Mouse (Mus musculus) limb, embryonic 14.5 days (tissue): ENCODE results near the gene Sash1. TPM values are rescaled to one million over a fixed set of nuclear protein-coding genes. Genes with fewer than 3 reads are reported as not detected.

Source experiments
- ATAC-seq: fragments of 200-750 bp; cut with Nextera tagmentation; 2 replicates; pipeline ENCODE4 v1.8.0; 2017; ENCODE audit warnings: low read depth, moderate number of reproducible peaks, moderate TSS enrichment; ENCODE audit not compliant: low FRiP score
- DNase-seq: peaks from one replicate; pipeline ENCODE4 v3.0.0-alpha.2; 2015; ENCODE audit warnings: low spot score
- H3K27ac ChIP-seq: fragments of 300-500 bp; sonication (generic); replicated peaks from 2 replicates; pipeline ENCODE4 v1.5.1; 2014; ENCODE audit warnings: low read depth, mild to moderate bottlenecking, low read length, moderate library complexity, mixed read lengths
- H3K27me3 ChIP-seq: fragments of 300-500 bp; sonication (generic); 2 replicates; pipeline ENCODE4 v1.6.1; 2014; ENCODE audit warnings: low read length, mixed read lengths; ENCODE audit not compliant: control insufficient read depth, insufficient read depth
- H3K36me3 ChIP-seq: fragments of 300-500 bp; sonication (generic); 2 replicates; pipeline ENCODE4 v1.6.1; 2014; ENCODE audit warnings: mild to moderate bottlenecking, low read length, moderate library complexity, mixed read lengths; ENCODE audit not compliant: control insufficient read depth, insufficient read depth
- H3K4me1 ChIP-seq: fragments of 300-500 bp; sonication (generic); 2 replicates; pipeline ENCODE4 v1.6.1; 2014; ENCODE audit warnings: antibody characterized with exemption, low read length, mixed read lengths; ENCODE audit not compliant: control insufficient read depth, insufficient read depth
- H3K4me2 ChIP-seq: fragments of 300-500 bp; sonication (generic); replicated peaks from 2 replicates; pipeline ENCODE4 v1.6.1; 2014; ENCODE audit warnings: low read depth, mild to moderate bottlenecking, low read length, moderate library complexity; ENCODE audit not compliant: severe bottlenecking
- H3K4me3 ChIP-seq: fragments of 300-500 bp; sonication (generic); replicated peaks from 2 replicates; pipeline ENCODE4 v1.5.1; 2014; ENCODE audit warnings: low read length
- H3K9ac ChIP-seq: fragments of 300-500 bp; sonication (generic); 2 replicates; pipeline ENCODE4 v1.6.1; 2014; ENCODE audit warnings: mild to moderate bottlenecking, low read depth, low read length, moderate library complexity; ENCODE audit not compliant: severe bottlenecking
- H3K9me3 ChIP-seq: fragments of 300-500 bp; sonication (generic); 2 replicates; pipeline ENCODE4 v1.6.1; 2016; ENCODE audit warnings: low read length; ENCODE audit not compliant: control insufficient read depth
- POLR2A ChIP-seq: fragments of 200-500 bp; IDR thresholded peaks from 2 replicates; pipeline ENCODE4 v1.8.0; 2012; ENCODE audit warnings: inconsistent platforms, mild to moderate bottlenecking, moderate library complexity, borderline replicate concordance; ENCODE audit not compliant: insufficient read depth, insufficient read length; ENCODE audit errors: extremely low read depth
- whole genome bisulfite sequencing: fragments of 180-500 bp; shearing (Covaris S2); extraction: QIAGEN DNeasy Blood & Tissue Kit; methylation state at CpG from one replicate; pipeline ENCODE4 v1.1.7; 2014; 5-methylcytosine and 5-hydroxymethylcytosine counted together
- polyA plus RNA-seq, 2 experiments: library from polyadenylated mRNA; depleted of rRNA in 1 of 2; stranded (reverse) in 1 of 2; unstranded in 1 of 2; fragments of >200 nt; fragmentation: Nextera tagmentation in 1 of 2; extraction: Ambion mirVana in 1 of 2; gene quantifications; 2 replicates each; pipeline versions ENCODE4 v1.2.1 to v1.2.3; 2012 to 2014

Gene Sash1
- polyA plus RNA-seq, 2 experiments, result 8.8 to 21.7 TPM

DNA sequence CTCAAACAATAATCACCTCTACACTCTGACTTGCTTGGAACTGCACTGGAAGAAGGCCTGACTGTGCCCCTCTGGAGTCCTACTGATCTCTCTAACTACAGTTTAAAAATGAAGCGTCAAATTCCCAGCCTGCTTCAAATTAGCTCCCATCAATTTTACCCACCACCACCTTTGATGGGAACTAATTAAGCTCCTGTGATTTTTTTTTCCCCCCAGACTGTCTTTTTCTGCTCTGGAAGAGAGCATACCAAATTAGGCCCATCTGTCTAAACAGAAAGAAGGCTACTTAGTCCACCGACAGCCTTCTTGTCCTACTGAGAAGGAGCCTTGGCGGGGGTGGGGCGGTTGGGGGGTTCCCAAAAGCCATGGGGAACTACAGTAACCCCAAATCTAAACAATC is 37.9 kb downstream of the Sash1 start:
- ATAC-seq (no peak), DNase-seq (no peak)
- H3K4me3 ChIP-seq, result no peak overlapping the region
- H3K9ac ChIP-seq, result no peak overlapping the region
- TF ChIP-seq POLR2A, result no peak
- H3K4me1 ChIP-seq, result peaks cover 9% of the 10 kb centered on the region; the same call in 1 of the 2 replicates
- H3K27me3 ChIP-seq, result no peaks in the 10 kb centered on the region
- no peak overlapping the region for H3K27ac ChIP-seq
- WGBS, result 49% methylated on average over 4 of the region's 4 CpGs
- H3K36me3 ChIP-seq, result peaks cover 18% of the 10 kb centered on the region
- H3K9me3 ChIP-seq, result no peaks in the 10 kb centered on the region
- H3K4me2 ChIP-seq, result no peak overlapping the region

DNA sequence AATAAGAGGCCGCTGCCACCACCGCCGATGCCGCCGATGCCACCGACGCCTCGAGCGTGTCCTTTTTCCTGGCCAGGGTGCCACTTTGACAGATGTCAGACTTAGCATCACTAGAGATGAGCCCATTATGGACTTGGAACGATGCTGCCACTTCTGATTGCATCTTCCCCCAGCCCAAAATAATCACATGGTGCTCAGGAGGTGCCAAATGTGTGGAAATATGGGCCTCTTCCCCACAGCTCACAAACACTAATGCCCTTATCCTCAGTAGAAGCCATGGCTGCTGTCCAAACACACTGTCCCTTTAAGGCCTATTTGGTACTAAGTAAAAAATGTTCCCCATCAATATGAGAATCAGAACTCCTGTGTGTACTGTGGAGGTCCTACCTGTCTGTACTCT is 39.6 kb downstream of the Sash1 start:
- H3K4me3 ChIP-seq, result no peak overlapping the region
- H3K27me3 ChIP-seq, result no peaks in the 10 kb centered on the region
- H3K9me3 ChIP-seq, result no peaks in the 10 kb centered on the region
- no peak for ATAC-seq
- H3K27ac ChIP-seq, result no peak overlapping the region
- 0 out of 2 replicates have a peak, but pooled peaks cover 11% of the 10 kb centered on the region for H3K4me1 ChIP-seq
- H3K4me2 ChIP-seq, result no peak overlapping the region
- WGBS, result 97% methylated on average over 10 of the region's 10 CpGs
- no peak for TF ChIP-seq POLR2A
- peaks cover 18% of the 10 kb centered on the region for H3K36me3 ChIP-seq
- no peak for DNase-seq
- no peak overlapping the region for H3K9ac ChIP-seq

- peaks cover 18% of the 10 kb centered on the region for H3K36me3 ChIP-seq
- DNase-seq (no peak), ATAC-seq (no peak)
- no peak overlapping the region for H3K9ac ChIP-seq
- TF ChIP-seq POLR2A, result no peak
- 0 out of 2 replicates have a peak, but pooled peaks cover 11% of the 10 kb centered on the region for H3K4me1 ChIP-seq
- H3K9me3 ChIP-seq, result no peaks in the 10 kb centered on the region
- H3K4me3 ChIP-seq, result no peak overlapping the region
- no peak overlapping the region for H3K4me2 ChIP-seq
- H3K27me3 ChIP-seq, result no peaks in the 10 kb centered on the region
- H3K27ac ChIP-seq, result no peak overlapping the region
- WGBS, result 76% methylated on average over 2 of the region's 2 CpGs
Observed at GRCm38 (mm10) chr10:8845230-8845770, 40.6 kb downstream of the Sash1 start.

DNA sequence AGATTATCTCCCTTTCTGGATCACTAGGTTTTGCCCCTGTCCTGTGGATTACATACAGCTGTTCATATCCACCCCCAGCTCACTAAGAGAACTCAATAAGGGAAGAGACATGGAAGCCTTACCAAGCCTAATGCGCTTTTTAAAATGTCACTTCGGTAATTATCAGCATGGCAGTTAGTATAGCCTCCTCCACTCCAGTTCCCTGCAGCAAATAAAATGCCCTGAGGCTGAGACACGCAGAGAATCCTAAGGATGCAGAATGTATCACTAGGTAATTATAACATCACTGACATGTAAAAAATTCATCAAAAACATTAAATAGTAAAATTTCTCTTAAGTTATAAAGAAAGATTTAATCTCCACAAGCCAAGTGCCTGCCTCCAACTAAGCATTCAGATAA is 45.9 kb downstream of the Sash1 start:
- 65% methylated on average over 3 of the region's 3 CpGs for WGBS
- no peak overlapping the region for H3K27ac ChIP-seq
- DNase-seq (no peak), ATAC-seq (no peak)
- H3K27me3 ChIP-seq, result no peaks in the 10 kb centered on the region
- no peaks in the 10 kb centered on the region for H3K9me3 ChIP-seq
- no peak overlapping the region for H3K4me2 ChIP-seq
- H3K36me3 ChIP-seq, result no peaks in the 10 kb centered on the region
- no peak overlapping the region for H3K4me3 ChIP-seq
- no peak for TF ChIP-seq POLR2A
- H3K9ac ChIP-seq, result no peak overlapping the region
- H3K4me1 ChIP-seq, result 0 out of 2 replicates have a peak, but pooled peaks cover 11% of the 10 kb centered on the region

DNA sequence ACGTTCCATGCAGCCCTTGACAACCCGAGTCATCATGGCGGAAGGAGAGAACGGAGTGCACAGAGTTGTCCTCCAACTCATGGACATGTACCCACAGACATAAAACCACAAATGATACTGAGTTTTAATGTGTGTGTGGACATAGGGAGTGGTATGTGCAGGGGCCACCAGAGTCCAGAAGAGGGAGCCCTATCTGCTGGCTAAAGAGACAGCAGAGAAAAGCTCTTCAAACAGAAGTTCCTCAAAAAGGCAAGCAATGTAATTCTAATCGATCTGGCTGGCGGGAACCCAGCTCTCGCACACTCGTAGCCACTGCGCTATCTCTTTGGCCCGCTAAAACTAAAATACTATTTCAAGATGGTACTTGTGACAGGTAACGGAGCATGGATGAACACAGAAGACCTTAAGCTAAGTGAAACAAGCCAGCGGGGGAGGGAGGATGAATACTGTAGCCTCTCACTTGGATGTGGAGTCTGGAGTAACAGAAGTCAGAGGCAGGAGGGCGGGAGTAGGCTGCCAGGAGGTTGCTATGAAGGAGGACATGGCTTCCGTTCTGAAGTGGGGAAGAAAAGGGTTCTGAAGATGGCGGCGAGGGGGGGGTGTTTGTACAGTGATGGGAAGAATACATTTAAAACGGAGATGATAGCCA is 51.9 kb downstream of the Sash1 start:
- no peak overlapping the region for H3K4me3 ChIP-seq
- DNase-seq, result no peak

GRCm38 (mm10) chr10:8826303-8826702 is 59.6 kb downstream of the Sash1 start:
- WGBS, result 30% methylated on average over 10 of the region's 10 CpGs
- no peak for TF ChIP-seq POLR2A
- no peaks in the 10 kb centered on the region for H3K9me3 ChIP-seq
- H3K4me1 ChIP-seq, result peaks cover 24% of the 10 kb centered on the region
- no peak overlapping the region for H3K4me2 ChIP-seq
- no peak for ATAC-seq
- no peak overlapping the region for H3K27ac ChIP-seq
- DNase-seq, result no peak
- no peaks in the 10 kb centered on the region for H3K36me3 ChIP-seq
- H3K27me3 ChIP-seq, result no peaks in the 10 kb centered on the region
- H3K9ac ChIP-seq, result no peak overlapping the region
- no peak overlapping the region for H3K4me3 ChIP-seq

More for the DNA sequence above, 51.9 kb downstream of the Sash1 start:
- Histone ChIP-seq H3K36me3 (no peaks in the 10 kb centered on the region), H3K27me3 (no peaks in the 10 kb centered on the region), H3K27ac (no peak overlapping the region), H3K9me3 (no peaks in the 10 kb centered on the region), H3K9ac (no peak overlapping the region), H3K4me1 (peaks cover 3% of the 10 kb centered on the region), H3K4me2 (no peak overlapping the region)
- WGBS, result 95% methylated on average over 17 of the region's 17 CpGs
- no peak for TF ChIP-seq POLR2A
- ATAC-seq, result no peak
